ENCODE assay signal across 22 mouse cellular contexts in the genomic region with DNA sequence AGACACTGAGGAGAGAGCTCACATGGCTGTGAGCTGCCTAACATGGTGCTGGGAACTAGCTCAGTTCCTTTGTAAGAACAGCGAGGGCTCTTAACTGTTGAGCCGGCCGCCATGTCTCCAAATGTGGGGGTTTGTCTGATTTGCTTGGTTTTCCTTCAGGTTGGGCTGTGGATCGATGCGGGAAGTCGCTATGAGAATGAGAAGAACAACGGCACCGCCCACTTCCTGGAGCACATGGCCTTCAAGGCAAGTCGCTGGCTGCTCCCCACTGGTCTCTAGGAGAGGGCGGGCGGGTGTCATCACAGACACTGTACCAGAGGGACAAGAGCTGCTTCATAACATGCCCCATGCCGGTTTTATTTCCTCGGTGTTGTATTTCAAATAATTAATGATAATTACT.
"Had no signal": no experiment of that assay in that cellular context is flagged by ENCODE, and none has a peak within 500 bp of the region (broad histone marks: within the 10 kb centered on the region; RNA-seq: fewer than 3 reads in every experiment).

No protein-coding gene starts in this region.

- H3K27me3 ChIP-seq: heart, embryonic 13.5 days; heart, embryonic 15.5 days; hindbrain, embryonic 12.5 days; intestine, embryonic 15.5 days; limb, embryonic 12.5 days; liver, embryonic 13.5 days; liver, embryonic 15.5 days had no signal

- H3K27ac ChIP-seq: gastrocnemius, adult 2 months; heart, adult 2 months; heart, embryonic 13.5 days; heart, embryonic 15.5 days; hindbrain, embryonic 10.5 days; hindbrain, embryonic 12.5 days; hindbrain, embryonic 14.5 days; intestine, embryonic 15.5 days; layer of hippocampus, adult 2 months; left cerebral cortex, adult 2 months; limb, embryonic 12.5 days; liver, embryonic 13.5 days; liver, embryonic 15.5 days had no signal

- H3K9me3 ChIP-seq: heart, embryonic 13.5 days; heart, embryonic 15.5 days; hindbrain, embryonic 10.5 days; hindbrain, embryonic 12.5 days; intestine, embryonic 15.5 days; limb, embryonic 12.5 days; liver, embryonic 13.5 days; liver, embryonic 15.5 days had no signal

- H3K4me3 ChIP-seq: gastrocnemius, adult 2 months; heart, adult 2 months; heart, embryonic 13.5 days; heart, embryonic 15.5 days; hindbrain, embryonic 10.5 days; hindbrain, embryonic 12.5 days; intestine, embryonic 15.5 days; layer of hippocampus, adult 2 months; left cerebral cortex, adult 2 months; limb, embryonic 12.5 days; liver, embryonic 13.5 days; liver, embryonic 15.5 days had no signal

- H3K4me2 ChIP-seq: heart, embryonic 11.5 days; heart, embryonic 13.5 days; heart, embryonic 15.5 days; hindbrain, embryonic 12.5 days; hindbrain, embryonic 14.5 days; intestine, embryonic 15.5 days; limb, embryonic 12.5 days; liver, embryonic 11.5 days; liver, embryonic 13.5 days; liver, embryonic 15.5 days had no signal

- H3K9ac ChIP-seq: heart, embryonic 13.5 days; heart, embryonic 15.5 days; hindbrain, embryonic 12.5 days; hindbrain, embryonic 14.5 days; intestine, embryonic 15.5 days; limb, embryonic 12.5 days; liver, embryonic 13.5 days; liver, embryonic 15.5 days had no signal

- DNase-seq: gastrocnemius, adult 2 months; gastrocnemius, postnatal 10 days; gastrocnemius, postnatal 25 days; heart, adult 2 months; heart, postnatal 14 days; heart, postnatal 4 days; liver; liver, embryonic 13.5 days had no signal

- ATAC-seq: hindbrain, embryonic 16.5 days; inflammation-experienced regulatory T-cells, adult 6 months; intestine, embryonic 15.5 days had no signal
